Mouse (Mus musculus) stomach, embryonic 14.5 days (tissue): Measurements from ENCODE around the gene Aco1. TPM values are rescaled to one million over a fixed set of nuclear protein-coding genes. Genes with fewer than 3 reads are reported as not detected.

Experiments used
- ATAC-seq: fragments of 200-750 bp; cut with Nextera tagmentation; 2 replicates; pipeline ENCODE4 v1.8.0; 2017; ENCODE audit warnings: low read depth, moderate TSS enrichment; ENCODE audit not compliant: insufficient number of reproducible peaks, insufficient read depth, low FRiP score
- H3K27ac ChIP-seq: fragments of 300-500 bp; sonication (generic); 2 replicates; pipeline ENCODE4 v1.5.1; 2014; ENCODE audit warnings: mild to moderate bottlenecking, low read length, moderate library complexity, mixed read lengths
- H3K27me3 ChIP-seq: fragments of 300-500 bp; sonication (generic); 2 replicates; pipeline ENCODE4 v1.6.1; 2014; ENCODE audit warnings: low read length, control low read depth, mixed read lengths; ENCODE audit not compliant: control insufficient read depth, insufficient read depth
- H3K36me3 ChIP-seq: fragments of 300-500 bp; sonication (generic); 2 replicates; pipeline ENCODE4 v1.6.1; 2014; ENCODE audit warnings: mild to moderate bottlenecking, control low read depth, low read length, moderate library complexity, mixed read lengths; ENCODE audit not compliant: control insufficient read depth, insufficient read depth
- H3K4me1 ChIP-seq: fragments of 300-500 bp; sonication (generic); 2 replicates; pipeline ENCODE4 v1.6.1; 2014; ENCODE audit warnings: low read length, control low read depth, mixed read lengths; ENCODE audit not compliant: control insufficient read depth, insufficient read depth
- H3K4me2 ChIP-seq: fragments of 300-500 bp; sonication (generic); replicated peaks from 2 replicates; pipeline ENCODE4 v1.6.1; 2014; ENCODE audit warnings: low read depth, low read length, control low read depth
- H3K4me3 ChIP-seq: fragments of 300-500 bp; sonication (generic); 2 replicates; pipeline ENCODE4 v1.5.1; 2014; ENCODE audit warnings: low read depth, low read length, control low read depth
- H3K9ac ChIP-seq: fragments of 300-500 bp; sonication (generic); replicated peaks from 2 replicates; pipeline ENCODE4 v1.6.1; 2014; ENCODE audit warnings: low read depth, mild to moderate bottlenecking, control low read depth, low read length, moderate library complexity, mixed read lengths
- H3K9me3 ChIP-seq: fragments of 300-500 bp; sonication (generic); 2 replicates; pipeline ENCODE4 v1.6.1; 2016; ENCODE audit warnings: low read depth, low read length, control low read depth; ENCODE audit not compliant: control insufficient read depth
- WGBS: fragments of 180-500 bp; shearing (Covaris S2); extraction: QIAGEN DNeasy Blood & Tissue Kit; methylation state at CpG from one replicate; pipeline ENCODE4 v1.1.7; 2014; 5-methylcytosine and 5-hydroxymethylcytosine counted together
- polyA plus RNA-seq: library from polyadenylated mRNA; unstranded; fragments of >200 nt; fragmentation: Nextera tagmentation; extraction: Ambion mirVana; gene quantifications from 2 replicates; pipeline ENCODE4 v1.2.1, GENCODE M21; 2014

Aco1 gene
- polyA plus RNA-seq, 1 experiment from 2014 or later: 59.3 TPM

DNA sequence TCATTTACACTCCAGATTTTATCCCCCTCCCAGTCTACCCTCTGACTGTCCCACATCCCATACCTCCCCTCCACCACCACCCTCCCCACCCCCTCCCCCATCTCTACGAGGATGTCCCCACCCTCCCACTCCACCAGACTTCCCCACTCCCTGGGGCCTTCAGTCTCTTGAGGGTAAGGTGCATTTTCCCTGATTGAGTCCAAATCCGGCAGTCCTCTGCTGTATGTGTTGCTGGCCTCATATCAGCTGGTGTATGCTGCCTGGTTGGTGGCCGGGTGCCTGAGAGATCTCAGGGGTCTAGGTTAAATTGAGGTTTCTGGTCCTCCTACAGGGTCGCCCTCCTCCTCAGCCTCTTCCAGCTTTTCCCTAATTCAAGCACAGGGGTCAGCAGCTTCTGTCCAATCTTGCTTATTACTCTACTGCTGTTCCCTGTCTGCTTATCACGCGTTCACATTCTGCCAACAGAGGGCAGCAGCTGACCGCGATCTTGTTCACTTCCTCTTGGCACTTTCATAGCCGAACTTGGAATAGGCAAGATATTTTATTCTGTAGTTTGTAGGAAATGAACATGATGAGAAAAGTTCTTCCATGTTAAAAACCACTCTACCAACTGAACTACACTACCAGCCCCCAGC, 8.3 kb upstream of the Aco1 start:
- Histone ChIP-seq H3K4me1 (no peaks in the 10 kb centered on the region), H3K9me3 (no peaks in the 10 kb centered on the region), H3K9ac (no peak overlapping the region), H3K27me3 (no peaks in the 10 kb centered on the region), H3K36me3 (no peaks in the 10 kb centered on the region), H3K27ac (no peak overlapping the region), H3K4me3 (no peak overlapping the region), H3K4me2 (no peak overlapping the region)
- ATAC-seq: no peak
- WGBS: 16% methylated on average over 9 of the region's 9 CpGs

DNA sequence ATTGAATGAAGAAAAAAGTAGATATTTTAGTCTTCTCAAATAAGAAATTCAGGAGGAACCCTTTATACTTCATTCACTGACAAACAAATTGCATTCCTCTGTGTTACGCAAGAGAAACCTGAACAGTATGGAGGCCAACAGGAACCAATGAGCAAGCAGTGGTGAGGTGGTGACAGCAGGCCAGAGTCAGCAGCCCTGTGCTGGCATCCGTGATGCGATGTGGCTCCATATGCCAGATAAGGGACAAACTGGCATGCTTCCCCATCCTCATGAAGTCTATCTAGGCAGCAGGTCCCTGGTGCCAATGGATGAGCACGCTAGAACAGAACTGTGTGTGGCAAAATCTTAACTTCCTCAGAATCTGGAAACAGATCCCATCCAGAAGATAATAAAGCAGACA, 6.4 kb upstream of the Aco1 start:
- no peak overlapping the region for H3K9ac ChIP-seq
- H3K4me3 ChIP-seq: no peak overlapping the region
- ATAC-seq: no peak
- no peak overlapping the region for H3K27ac ChIP-seq
- H3K27me3 ChIP-seq: no peaks in the 10 kb centered on the region
- no peak overlapping the region for H3K4me2 ChIP-seq
- no peaks in the 10 kb centered on the region for H3K4me1 ChIP-seq
- WGBS: 95% methylated on average over 4 of the region's 4 CpGs
- no peaks in the 10 kb centered on the region for H3K9me3 ChIP-seq
- H3K36me3 ChIP-seq: no peaks in the 10 kb centered on the region

DNA sequence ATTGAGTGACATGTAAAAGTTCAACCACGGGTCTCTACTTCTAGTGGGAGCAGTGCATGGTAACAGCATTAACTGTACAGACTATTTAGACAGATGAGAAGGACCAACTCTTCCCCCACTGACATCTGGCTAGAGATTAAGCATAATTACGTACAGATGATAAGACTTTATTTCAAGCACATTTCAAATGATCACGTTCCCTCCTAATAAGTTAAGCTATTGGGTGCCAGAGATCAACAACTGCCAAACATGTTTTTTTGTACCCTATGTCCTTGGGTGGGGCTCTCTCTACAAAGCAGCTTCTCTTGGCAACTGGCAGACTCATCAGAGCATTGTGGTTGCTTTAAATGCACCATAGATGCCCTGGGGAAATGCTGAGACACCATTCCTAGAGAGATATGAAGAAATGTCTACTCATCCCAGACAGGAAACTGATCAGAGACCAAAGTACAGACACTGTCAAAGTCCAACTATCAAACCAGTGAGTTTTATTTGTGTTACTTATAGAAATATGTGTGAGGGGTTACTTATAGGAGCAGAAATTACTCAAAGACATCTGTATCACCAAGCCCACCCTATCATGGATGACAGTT, 3.1 kb upstream of the Aco1 start:
- H3K4me1 ChIP-seq: peaks cover 11% of the 10 kb centered on the region; the same call in 1 of the 2 replicates
- H3K27me3 ChIP-seq: no peaks in the 10 kb centered on the region
- H3K4me2 ChIP-seq: no peak overlapping the region
- 78% methylated on average over 3 of the region's 3 CpGs for WGBS
- H3K4me3 ChIP-seq: no peak overlapping the region
- no peak overlapping the region for H3K9ac ChIP-seq
- no peaks in the 10 kb centered on the region for H3K9me3 ChIP-seq
- ATAC-seq: no peak
- H3K27ac ChIP-seq: no peak overlapping the region
- no peaks in the 10 kb centered on the region for H3K36me3 ChIP-seq

DNA sequence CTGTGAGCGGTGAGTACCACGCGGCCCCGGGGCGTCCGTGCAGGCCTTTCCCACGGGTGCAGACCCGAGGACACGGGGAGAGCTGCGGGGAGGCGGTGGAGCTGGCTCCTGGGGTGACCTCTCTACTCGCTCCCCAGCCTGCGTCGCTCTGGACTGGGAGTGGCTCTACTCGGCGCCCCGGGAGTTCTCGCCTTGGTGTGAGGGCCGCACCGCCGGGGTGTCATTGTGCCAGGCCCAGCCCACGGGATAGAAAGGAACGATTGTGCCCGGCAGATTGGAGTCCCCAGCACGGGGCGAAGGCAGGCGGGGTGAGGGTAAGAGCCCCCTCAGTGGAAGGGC, 621 bp downstream of the Aco1 start:
- H3K9ac ChIP-seq: peak overlapping the region; percentile 76
- no peaks in the 10 kb centered on the region for H3K36me3 ChIP-seq
- H3K4me2 ChIP-seq: peak overlapping the region; percentile 72
- peak overlapping the region; percentile 69 for H3K4me3 ChIP-seq
- H3K27ac ChIP-seq: peak overlapping the region; percentile 93
- ATAC-seq: no peak; the same call in 1 of the 2 replicates
- H3K27me3 ChIP-seq: no peaks in the 10 kb centered on the region
- peaks cover 13% of the 10 kb centered on the region; the same call in 1 of the 2 replicates for H3K4me1 ChIP-seq
- H3K9me3 ChIP-seq: no peaks in the 10 kb centered on the region
- WGBS: 1% methylated on average over 23 of the region's 27 CpGs

DNA sequence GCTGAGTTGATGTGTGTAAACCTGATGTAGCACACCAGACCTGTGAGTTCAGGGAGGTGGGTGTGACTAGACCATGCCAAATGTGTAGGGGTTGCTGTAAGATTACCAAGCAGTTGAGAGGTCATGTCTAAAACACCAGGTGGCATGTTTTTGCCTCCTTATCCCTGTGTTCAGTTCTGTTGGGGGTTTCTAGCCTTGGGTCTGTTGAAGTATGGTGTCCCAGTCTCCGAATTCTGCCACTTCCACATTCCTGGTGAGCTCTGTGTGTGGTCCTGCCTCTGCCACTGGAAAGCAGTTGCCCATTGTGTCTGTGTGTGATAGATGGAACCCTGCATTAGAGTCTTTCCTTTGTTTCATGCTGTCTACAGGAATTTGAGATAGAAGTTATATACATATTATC, 1.7 kb downstream of the Aco1 start:
- Histone ChIP-seq H3K27ac (no peak overlapping the region), H3K4me1 (peaks cover 13% of the 10 kb centered on the region; the same call in 1 of the 2 replicates), H3K4me3 (peak overlapping the region; percentile 69), H3K27me3 (no peaks in the 10 kb centered on the region), H3K36me3 (no peaks in the 10 kb centered on the region), H3K9me3 (no peaks in the 10 kb centered on the region), H3K4me2 (peak overlapping the region; percentile 72), H3K9ac (peak overlapping the region; percentile 76; the same call in 1 of the 2 replicates)
- 12% methylated on average over 1 of the region's 1 CpGs for WGBS
- ATAC-seq: no peak

DNA sequence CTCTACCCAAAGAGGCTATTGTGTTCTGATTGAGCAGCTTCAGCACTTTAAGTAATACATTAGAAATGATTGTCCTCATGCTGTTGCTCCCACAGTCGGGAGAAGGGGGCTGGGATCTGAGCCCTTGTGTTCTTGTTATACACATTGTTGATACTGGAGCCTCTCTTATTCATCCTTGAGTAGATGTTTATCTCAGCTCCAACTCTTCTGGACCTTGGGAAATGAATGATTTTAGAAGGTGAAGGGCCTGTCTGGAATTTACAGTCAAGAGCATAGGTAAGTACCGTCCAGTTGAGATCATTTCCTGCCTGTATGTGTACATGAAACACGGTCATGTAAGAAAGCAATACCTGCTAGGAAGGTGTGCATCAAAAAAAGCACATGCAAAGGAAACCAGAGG, 2.1 kb downstream of the Aco1 start:
- Histone ChIP-seq H3K27ac (no peak overlapping the region), H3K4me1 (peaks cover 13% of the 10 kb centered on the region; the same call in 1 of the 2 replicates), H3K4me3 (0 out of 2 replicates have a peak overlapping the region, but pooled peaks have one; percentile 69), H3K36me3 (no peaks in the 10 kb centered on the region), H3K9me3 (no peaks in the 10 kb centered on the region), H3K9ac (no peak overlapping the region), H3K4me2 (no peak overlapping the region), H3K27me3 (no peaks in the 10 kb centered on the region)
- WGBS: 47% methylated on average over 3 of the region's 3 CpGs
- no peak for ATAC-seq

DNA sequence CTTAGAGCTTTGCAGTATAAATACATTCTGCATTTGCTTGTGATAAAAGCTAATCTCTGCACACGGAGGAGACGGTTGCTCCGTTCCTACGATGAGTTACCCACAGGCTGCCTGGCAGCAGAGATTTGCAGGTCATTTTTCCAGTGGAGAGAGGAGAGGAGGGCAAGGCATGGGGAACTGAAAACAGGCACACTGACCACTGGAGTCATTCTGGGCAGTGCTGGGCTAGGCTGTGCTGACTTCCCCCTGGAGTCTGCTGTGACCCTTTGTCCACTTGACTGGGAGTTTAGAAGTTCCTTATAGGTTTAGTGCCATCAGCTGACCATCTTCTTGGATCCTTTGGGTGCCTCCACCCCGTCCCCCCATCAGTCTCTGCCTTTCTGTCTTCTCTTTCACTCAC, 5.4 kb downstream of the Aco1 start:
- WGBS: 86% methylated on average over 5 of the region's 5 CpGs

DNA sequence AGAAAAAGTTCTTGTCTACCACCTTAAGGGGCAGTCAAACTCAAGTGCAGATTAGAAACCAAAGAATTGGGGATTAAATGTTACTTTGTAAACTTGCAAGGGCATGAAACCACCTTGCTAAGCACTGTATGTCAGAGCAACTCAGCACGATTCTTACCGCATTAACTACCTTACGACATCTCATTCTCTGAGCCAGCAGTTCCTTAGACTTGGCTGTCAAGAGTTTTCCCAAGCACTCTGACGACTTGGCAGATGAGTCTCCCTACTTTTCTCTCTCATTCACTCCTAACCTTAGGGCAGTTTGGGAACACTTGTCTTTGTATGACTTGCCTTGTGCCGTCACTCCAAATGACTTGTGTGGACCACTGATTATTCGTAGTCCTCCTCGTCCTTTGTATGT, 7.2 kb downstream of the Aco1 start:
- Histone ChIP-seq H3K9ac (no peak overlapping the region), H3K9me3 (no peaks in the 10 kb centered on the region), H3K4me1 (no peaks in the 10 kb centered on the region), H3K36me3 (no peaks in the 10 kb centered on the region), H3K4me2 (no peak overlapping the region), H3K4me3 (no peak overlapping the region), H3K27me3 (no peaks in the 10 kb centered on the region), H3K27ac (no peak overlapping the region)
- 87% methylated on average over 7 of the region's 7 CpGs for WGBS
- ATAC-seq: no peak

More for the DNA sequence above, 5.4 kb downstream of the Aco1 start:
- ATAC-seq: no peak
- Histone ChIP-seq H3K36me3 (no peaks in the 10 kb centered on the region), H3K9ac (no peak overlapping the region), H3K9me3 (no peaks in the 10 kb centered on the region), H3K4me1 (peaks cover 10% of the 10 kb centered on the region; the same call in 1 of the 2 replicates), H3K4me3 (no peak overlapping the region), H3K27me3 (no peaks in the 10 kb centered on the region), H3K27ac (no peak overlapping the region), H3K4me2 (no peak overlapping the region)
